In genomic region chr11:53890906-53891504, GRCm38 (mm10) we compare ENCODE assay signal across 8 mouse cellular contexts. TPM values are rescaled to one million over a fixed set of nuclear protein-coding genes. Genes with fewer than 3 reads are reported as not detected.
DNase-seq lines count a peak whose midpoint lies in the region; ATAC-seq and TF ChIP-seq lines count a peak whose summit lies in the region.

No protein-coding gene starts in this region.

- no peak for TF ChIP-seq CTCF in heart, adult 2 months (IDR thresholded peaks at IDR 0.05)
- no peak for TF ChIP-seq CTCF in CH12.LX (conservative IDR thresholded peaks at IDR 0.05 in 1 of 2, IDR thresholded peaks at IDR 0.05 in 1 of 2; ENCODE audit: low read depth in 2 of 2, low read length in 2 of 2)

- intact Hi-C loops in heart, adult 2 months (cut with DNase I): no loop called here
- intact Hi-C loops in heart, postnatal 36 days (cut with DNase I): loop anchor here (1.0 kb wide), 1 partner anchor 88 kb away; no protein-coding TSS in a partner anchor

- peaks cover 4% of the 10 kb centered on the region for H3K4me1 ChIP-seq in heart, adult 2 months (ENCODE audit: control insufficient read depth, insufficient read depth, low read length)
- H3K4me1 ChIP-seq in CH12.LX (ENCODE audit: control insufficient read depth in 1 of 2, insufficient read depth in 2 of 2): peaks cover 4 to 32% of the 10 kb centered on the region in 2 experiments; a peak in 3 of 4 replicates
- H3K4me1 ChIP-seq in embryonic facial prominence, embryonic 13.5 days: peaks cover 24% of the 10 kb centered on the region
- peaks cover 22% of the 10 kb centered on the region for H3K4me1 ChIP-seq in midbrain, embryonic 13.5 days (replicated peaks)

- no peak for TF ChIP-seq POLR2A in heart, adult 2 months (IDR thresholded peaks at IDR 0.05; ENCODE audit: insufficient read depth, low read depth, low read length)
- no peak for TF ChIP-seq POLR2A in CH12.LX (IDR thresholded peaks at IDR 0.05; ENCODE audit: low read depth, low read length)

- no peak for TF ChIP-seq RAD21 in CH12.LX (IDR thresholded peaks at IDR 0.05; ENCODE audit: low read depth, low read length)

- peaks cover 1% of the 10 kb centered on the region; the same call in 1 of the 2 replicates for H3K79me2 ChIP-seq in heart, adult 2 months (replicated peaks; ENCODE audit: control insufficient read depth, insufficient read depth, low read length)
- H3K79me2 ChIP-seq in CH12.LX (replicated peaks; ENCODE audit: control insufficient read depth, extremely low read depth, insufficient read depth, poor library complexity, severe bottlenecking): no peaks in the 10 kb centered on the region

- no peaks in the 10 kb centered on the region for H3K27me3 ChIP-seq in heart, adult 2 months (ENCODE audit: control insufficient read depth, insufficient read depth, low read length)
- no peaks in the 10 kb centered on the region for H3K27me3 ChIP-seq in CH12.LX (replicated peaks)
- H3K27me3 ChIP-seq in embryonic facial prominence, embryonic 13.5 days: no peaks in the 10 kb centered on the region
- peaks cover 5% of the 10 kb centered on the region; the same call in 1 of the 2 replicates for H3K27me3 ChIP-seq in midbrain, embryonic 13.5 days

- H3K9ac ChIP-seq in heart, adult 2 months (ENCODE audit: low read depth, low read length): peak overlapping the region; percentile 87
- peak overlapping the region; percentile 49 for H3K9ac ChIP-seq in CH12.LX (ENCODE audit: insufficient read depth, low read depth)
- peak overlapping the region; percentile 76 for H3K9ac ChIP-seq in embryonic facial prominence, embryonic 13.5 days
- H3K9ac ChIP-seq in midbrain, embryonic 13.5 days (replicated peaks): peak overlapping the region; percentile 72

- dilution Hi-C loops in CH12.LX (cut with MboI; ENCODE audit: extremely low pct_ligation_motif_present, extremely low pct_unique_long_range_greater_than_20kb, low sequenced_read_pairs): no loop called here

- H3K9me3 ChIP-seq in CH12.LX (replicated peaks; ENCODE audit: low read length): no peaks in the 10 kb centered on the region
- no peaks in the 10 kb centered on the region for H3K9me3 ChIP-seq in embryonic facial prominence, embryonic 13.5 days
- no peaks in the 10 kb centered on the region for H3K9me3 ChIP-seq in midbrain, embryonic 13.5 days

- TF ChIP-seq EP300 in heart, adult 2 months (IDR thresholded peaks at IDR 0.05; ENCODE audit: insufficient read depth, low read depth, low read length): no peak
- TF ChIP-seq EP300 in CH12.LX (IDR thresholded peaks at IDR 0.05; ENCODE audit: low read length): no peak

- no peak for ATAC-seq in embryonic facial prominence, embryonic 13.5 days (ENCODE audit: insufficient number of reproducible peaks, insufficient read depth, low FRiP score, low TSS enrichment, low read depth)
- ATAC-seq in midbrain, embryonic 13.5 days: no peak; the same call in 1 of the 2 replicates

- peak overlapping the region; percentile 83 for H3K4me3 ChIP-seq in heart, adult 2 months
- peak overlapping the region; percentile 60 to 69 (median 69) for H3K4me3 ChIP-seq in CH12.LX (replicated peaks in 1 of 3; ENCODE audit: low read depth in 2 of 3, low read length in 2 of 3, poor library complexity in 1 of 3)
- peak overlapping the region; percentile 63 for H3K4me3 ChIP-seq in embryonic facial prominence, embryonic 13.5 days
- H3K4me3 ChIP-seq in midbrain, embryonic 13.5 days (replicated peaks): peak overlapping the region; percentile 59

- DNase-seq in heart, adult 2 months: no peak
- DNase-seq in heart, postnatal 36 days: no peak
- DNase-seq in CH12.LX (ENCODE audit: extremely low read depth): no peak
- peak; percentile 57 for DNase-seq in induced T-regulatory cell, adult 2 months (ENCODE audit: low read depth)
- no peak for DNase-seq in frontal cortex, postnatal 36 days (ENCODE audit: low spot score in 2 of 2)
- DNase-seq in kidney, adult 11 months: no peak

- in situ Hi-C loops in CH12.LX (cut with MboI; ENCODE audit: low pct_ligation_motif_present, low pct_unique_long_range_greater_than_20kb, low sequenced_read_pairs): no loop called here

- peaks cover 16% of the 10 kb centered on the region for H3K36me3 ChIP-seq in heart, adult 2 months (ENCODE audit: control insufficient read depth, insufficient read depth, low read length)
- peaks cover 0 to 8% of the 10 kb centered on the region in 2 experiments for H3K36me3 ChIP-seq in CH12.LX (replicated peaks in 1 of 2; ENCODE audit: control insufficient read depth in 1 of 2, insufficient read depth in 1 of 2, low read length in 1 of 2)
- peaks cover 3% of the 10 kb centered on the region; the same call in 1 of the 2 replicates for H3K36me3 ChIP-seq in embryonic facial prominence, embryonic 13.5 days
- 0 out of 2 replicates have a peak, but pooled peaks cover 3% of the 10 kb centered on the region for H3K36me3 ChIP-seq in midbrain, embryonic 13.5 days

- H3K4me2 ChIP-seq in CH12.LX (ENCODE audit: insufficient read depth, low read depth, poor library complexity, severe bottlenecking): peak overlapping the region; percentile 26
- peak overlapping the region; percentile 92 for H3K4me2 ChIP-seq in embryonic facial prominence, embryonic 13.5 days
- peak overlapping the region; percentile 89 for H3K4me2 ChIP-seq in midbrain, embryonic 13.5 days (replicated peaks)

- peak overlapping the region; percentile 91 for H3K27ac ChIP-seq in heart, adult 2 months
- H3K27ac ChIP-seq in CH12.LX (ENCODE audit: insufficient read depth, low read depth): 0 out of 2 replicates have a peak overlapping the region, but pooled peaks have one; percentile 3
- H3K27ac ChIP-seq in embryonic facial prominence, embryonic 13.5 days: peak overlapping the region; percentile 68
- no peak overlapping the region for H3K27ac ChIP-seq in midbrain, embryonic 13.5 days

- WGBS in heart, adult 2 months: 2% methylated on average over 33 of the region's 33 CpGs
- WGBS in embryonic facial prominence, embryonic 13.5 days: 3% methylated on average over 33 of the region's 33 CpGs
- WGBS in midbrain, embryonic 13.5 days: 2% methylated on average over 33 of the region's 33 CpGs

TF ChIP-seq in CH12.LX, 34 proteins besides CTCF, POLR2A, EP300 and RAD21:
- TF ChIP-seq HCFC1 (IDR thresholded peaks at IDR 0.05; ENCODE audit: low read depth, low read length): no peak
- TF ChIP-seq ZNF384 (IDR thresholded peaks at IDR 0.05; ENCODE audit: low read depth, low read length): no peak
- no peak for TF ChIP-seq SIN3A (IDR thresholded peaks at IDR 0.05; ENCODE audit: low read length)
- no peak for TF ChIP-seq JUND (conservative IDR thresholded peaks at IDR 0.05; ENCODE audit: low read depth, low read length)
- no peak for TF ChIP-seq CHD1 (IDR thresholded peaks at IDR 0.05; ENCODE audit: low read depth, low read length)
- TF ChIP-seq JUN (IDR thresholded peaks at IDR 0.05; ENCODE audit: insufficient read depth, low read depth, low read length): no peak
- no peak for TF ChIP-seq CHD2 (IDR thresholded peaks at IDR 0.05; ENCODE audit: low read length)
- no peak for TF ChIP-seq BHLHE40 (IDR thresholded peaks at IDR 0.05; ENCODE audit: low read depth, low read length)
- no peak for TF ChIP-seq USF2 (conservative IDR thresholded peaks at IDR 0.05; ENCODE audit: low read depth, low read length)
- no peak for TF ChIP-seq MEF2A (IDR thresholded peaks at IDR 0.05; ENCODE audit: borderline replicate concordance, low read depth, low read length)
- no peak for TF ChIP-seq MXI1 (IDR thresholded peaks at IDR 0.05; ENCODE audit: low read depth, low read length)
- TF ChIP-seq POLR2AphosphoS2 (IDR thresholded peaks at IDR 0.05; ENCODE audit: low read depth, low read length): no peak
- no peak for TF ChIP-seq MAFK (IDR thresholded peaks at IDR 0.05; ENCODE audit: insufficient replicate concordance, low read length)
- no peak for TF ChIP-seq RCOR1 (conservative IDR thresholded peaks at IDR 0.05; ENCODE audit: low read depth, low read length)
- TF ChIP-seq NELFE (IDR thresholded peaks at IDR 0.05; ENCODE audit: low read depth, low read length): no peak
- TF ChIP-seq TCF12 (IDR thresholded peaks at IDR 0.05; ENCODE audit: low read depth, low read length): no peak
- no peak for TF ChIP-seq MAX (IDR thresholded peaks at IDR 0.05; ENCODE audit: low read length)
- TF ChIP-seq E2F4 (IDR thresholded peaks at IDR 0.05; ENCODE audit: insufficient replicate concordance, low read depth, low read length): no peak
- no peak for TF ChIP-seq SMC3 (IDR thresholded peaks at IDR 0.05; ENCODE audit: low read depth, low read length)
- no peak for TF ChIP-seq ZMIZ1 (IDR thresholded peaks at IDR 0.05; ENCODE audit: low read depth, low read length)

RNA-seq across cellular contexts. Expression of gene Slc22a5, which starts 0.5 kb away (rescaled TPM):
- total RNA-seq in heart, adult 2 months (2021): 10 to 100 TPM; 20.9 to 23.7 TPM
- 21.6 and 31.4 TPM in 2 replicates for polyA plus RNA-seq in heart, adult 2 months (2012; rRNA removed)
- 10 to 100 TPM; 28.4 to 30.4 TPM for total RNA-seq in heart, postnatal 36 days (2021)
- total RNA-seq in CH12.LX (2012; rRNA removed) (5.3 and 6.7 TPM in 2 replicates), CH12.LX (2014; rRNA removed) (6.2 and 6.4 TPM in 2 replicates)
- polyA plus RNA-seq in CH12.LX (2012; ENCODE audit: insufficient read length, low read depth): 5.6 and 7.1 TPM in 2 replicates
- 8.8 and 8.9 TPM in 2 replicates for polyA plus RNA-seq in embryonic facial prominence, embryonic 13.5 days (2015; fragmentation: Nextera tagmentation; extraction: Ambion mirVana)
- polyA plus RNA-seq in midbrain, embryonic 13.5 days (2015; fragmentation: Nextera tagmentation; extraction: Ambion mirVana): 8.0 and 8.1 TPM in 2 replicates

RNA-seq across cellular contexts. Expression of gene Gm12216, which starts 31.9 kb away (rescaled TPM):
- total RNA-seq in heart, adult 2 months (2021): 1 to 10 TPM; 2.6 TPM
- polyA plus RNA-seq in heart, adult 2 months (2012; rRNA removed): 4.4 and 5.5 TPM in 2 replicates
- total RNA-seq in heart, postnatal 36 days (2021): 1 to 10 TPM; 1.6 TPM
- total RNA-seq in CH12.LX (2012; rRNA removed) (0.88 and 2.7 TPM in 2 replicates), CH12.LX (2014; rRNA removed) (0.73 and 0.77 TPM in 2 replicates)
- polyA plus RNA-seq in CH12.LX (2012; ENCODE audit: insufficient read length, low read depth): 0.56 and 1.1 TPM in 2 replicates
- polyA plus RNA-seq in embryonic facial prominence, embryonic 13.5 days (2015; fragmentation: Nextera tagmentation; extraction: Ambion mirVana): 0.40 TPM in 1 of 2 replicates, not detected in the other
- polyA plus RNA-seq in midbrain, embryonic 13.5 days (2015; fragmentation: Nextera tagmentation; extraction: Ambion mirVana): 0.40 TPM in 1 of 2 replicates, not detected in the other

Comparison
In these comparisons a context has a peak if more than half of its experiments do, and no peak if none do; other contexts are left out.
1. H3K4me2 ChIP-seq: peak in every context shown above with its lines; median percentile 92 in embryonic facial prominence, embryonic 13.5 days; 89 in midbrain, embryonic 13.5 days; 26 in CH12.LX.